Mouse (Mus musculus) right cerebral cortex, postnatal 4 days (tissue): ENCODE measurements around the gene D630003M21Rik.
A peak's percentile ranks its signal among the peaks of the same experiment; 100 is the strongest.

Experiments
- DNase-seq: peaks from one replicate; pipeline ENCODE4 v3.0.0-alpha.2; 2022

D630003M21Rik gene

GRCm38 (mm10) chr2:158163034-158163433 is 66.0 kb downstream of the D630003M21Rik start:
- DNase-seq: no peak

GRCm38 (mm10) chr2:158161761-158162160 is 67.3 kb downstream of the D630003M21Rik start:
- DNase-seq: no peak

GRCm38 (mm10) chr2:158159376-158160235 is 69.4 kb downstream of the D630003M21Rik start:
- DNase-seq: no peak

GRCm38 (mm10) chr2:158157654-158158053 is 71.4 kb downstream of the D630003M21Rik start:
- no peak for DNase-seq

GRCm38 (mm10) chr2:158156487-158156886 is 72.5 kb downstream of the D630003M21Rik start:
- DNase-seq: no peak

GRCm38 (mm10) chr2:158155615-158156014 is 73.4 kb downstream of the D630003M21Rik start:
- no peak for DNase-seq

GRCm38 (mm10) chr2:158155101-158155500 is 73.9 kb downstream of the D630003M21Rik start:
- no peak for DNase-seq

GRCm38 (mm10) chr2:158154641-158155040 is 74.4 kb downstream of the D630003M21Rik start:
- DNase-seq: no peak

GRCm38 (mm10) chr2:158153728-158154343 is 75.2 kb downstream of the D630003M21Rik start:
- DNase-seq: no peak

GRCm38 (mm10) chr2:158152685-158153309 is 76.2 kb downstream of the D630003M21Rik start:
- no peak for DNase-seq

GRCm38 (mm10) chr2:158151077-158151476 is 77.9 kb downstream of the D630003M21Rik start:
- no peak for DNase-seq

GRCm38 (mm10) chr2:158146971-158147370 is 82.1 kb downstream of the D630003M21Rik start:
- no peak for DNase-seq

- peak; percentile 78 for DNase-seq
Measured at GRCm38 (mm10) chr2:158146223-158146622, 82.8 kb downstream of the D630003M21Rik start, which contains the start of gene Tgm2. Tgm2 (minus strand) TSS chr2:158146436.

GRCm38 (mm10) chr2:158145528-158146065 is 83.4 kb downstream of the D630003M21Rik start:
- DNase-seq: no peak

GRCm38 (mm10) chr2:158144750-158145527 is 84.1 kb downstream of the D630003M21Rik start:
- no peak for DNase-seq

GRCm38 (mm10) chr2:158144263-158144662 is 84.8 kb downstream of the D630003M21Rik start:
- DNase-seq: no peak

- DNase-seq: no peak
Measured at GRCm38 (mm10) chr2:158143816-158144215, 85.2 kb downstream of the D630003M21Rik start.

- DNase-seq: no peak
Measured at GRCm38 (mm10) chr2:158142981-158143380, 86.0 kb downstream of the D630003M21Rik start.

- DNase-seq: no peak
Measured at GRCm38 (mm10) chr2:158141690-158142440, 87.2 kb downstream of the D630003M21Rik start.

- no peak for DNase-seq
Measured at GRCm38 (mm10) chr2:158141271-158141670, 87.8 kb downstream of the D630003M21Rik start.

GRCm38 (mm10) chr2:158140664-158141063 is 88.4 kb downstream of the D630003M21Rik start:
- no peak for DNase-seq

GRCm38 (mm10) chr2:158139628-158140027 is 89.4 kb downstream of the D630003M21Rik start:
- peak; percentile 27 for DNase-seq
